ENCODE assay signal across 25 mouse cellular contexts in the genomic region with DNA sequence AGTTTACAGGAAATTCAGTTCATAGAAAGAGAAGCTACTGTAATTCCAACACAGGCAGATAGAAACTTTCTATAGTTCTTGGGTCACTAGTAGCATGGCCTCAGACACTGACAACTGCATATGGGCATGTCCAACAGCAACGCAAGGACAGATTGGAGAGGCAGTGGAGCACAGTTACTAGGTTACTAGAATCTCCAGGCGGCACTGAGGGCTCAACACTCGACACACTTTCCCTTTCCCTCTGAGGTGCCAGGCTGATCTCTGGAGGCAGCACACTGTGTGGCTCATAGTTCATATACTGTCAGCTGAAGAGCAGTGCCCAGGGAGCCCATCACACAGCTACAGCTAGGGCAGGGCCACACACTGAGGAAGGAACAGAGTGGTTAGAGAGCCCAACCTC.
DNase-seq lines count a peak whose midpoint lies in the region; ATAC-seq lines count a peak whose summit lies in the region.
"Had no signal": no experiment of that assay in that cellular context is flagged by ENCODE, and none has a peak within 500 bp of the region (broad histone marks: within the 10 kb centered on the region; RNA-seq: fewer than 3 reads in every experiment).

No protein-coding gene starts in this region.

- no peak overlapping the region for H3K27ac ChIP-seq in midbrain, embryonic 11.5 days (ENCODE audit: low read depth, low read length)
- H3K27ac ChIP-seq in midbrain, embryonic 10.5 days (replicated peaks), result no peak overlapping the region
- H3K27ac ChIP-seq: embryonic facial prominence, embryonic 13.5 days; embryonic facial prominence, embryonic 15.5 days; forebrain, embryonic 10.5 days; forebrain, embryonic 12.5 days had no signal

- no peaks in the 10 kb centered on the region for H3K36me3 ChIP-seq in midbrain, embryonic 11.5 days (ENCODE audit: control insufficient read depth, insufficient read depth, low read length)
- no peaks in the 10 kb centered on the region for H3K36me3 ChIP-seq in midbrain, embryonic 10.5 days
- H3K36me3 ChIP-seq: embryonic facial prominence, embryonic 13.5 days; embryonic facial prominence, embryonic 15.5 days; forebrain, embryonic 10.5 days; forebrain, embryonic 12.5 days; G1E had no signal

- H3K9me3 ChIP-seq in midbrain, embryonic 11.5 days (ENCODE audit: control insufficient read depth, low read length), result no peaks in the 10 kb centered on the region
- H3K9me3 ChIP-seq in midbrain, embryonic 10.5 days (replicated peaks), result no peaks in the 10 kb centered on the region
- H3K9me3 ChIP-seq: embryonic facial prominence, embryonic 13.5 days; embryonic facial prominence, embryonic 15.5 days; forebrain, embryonic 10.5 days; forebrain, embryonic 12.5 days; G1E had no signal

- ATAC-seq in midbrain, embryonic 11.5 days (ENCODE audit: low FRiP score), result no peak
- ATAC-seq: forebrain, embryonic 14.5 days; forebrain, embryonic 16.5 days; Patski had no signal

- H3K9ac ChIP-seq in midbrain, embryonic 11.5 days (ENCODE audit: low read length), result no peak overlapping the region
- H3K9ac ChIP-seq: embryonic facial prominence, embryonic 13.5 days; embryonic facial prominence, embryonic 15.5 days; forebrain, embryonic 12.5 days had no signal

- no peaks in the 10 kb centered on the region for H3K4me1 ChIP-seq in midbrain, embryonic 11.5 days (ENCODE audit: control insufficient read depth, insufficient read depth, low read length)
- H3K4me1 ChIP-seq in midbrain, embryonic 10.5 days, result no peaks in the 10 kb centered on the region
- H3K4me1 ChIP-seq: embryonic facial prominence, embryonic 15.5 days; forebrain, embryonic 10.5 days; forebrain, embryonic 12.5 days had no signal

- no peak overlapping the region for H3K4me2 ChIP-seq in midbrain, embryonic 11.5 days
- H3K4me2 ChIP-seq: embryonic facial prominence, embryonic 13.5 days; embryonic facial prominence, embryonic 15.5 days; forebrain, embryonic 12.5 days had no signal

- WGBS in midbrain, embryonic 11.5 days, result 97% methylated on average over 3 of the region's 3 CpGs
- 90% methylated on average over 3 of the region's 3 CpGs for WGBS in midbrain, embryonic 10.5 days

- H3K4me3 ChIP-seq in midbrain, embryonic 11.5 days (ENCODE audit: low read depth, low read length), result no peak overlapping the region
- H3K4me3 ChIP-seq in midbrain, embryonic 10.5 days, result no peak overlapping the region
- H3K4me3 ChIP-seq: embryonic facial prominence, embryonic 13.5 days; embryonic facial prominence, embryonic 15.5 days; erythroblast, embryonic 14.5 days; forebrain, embryonic 10.5 days; forebrain, embryonic 12.5 days had no signal

- no peaks in the 10 kb centered on the region for H3K27me3 ChIP-seq in midbrain, embryonic 11.5 days (ENCODE audit: control insufficient read depth, insufficient read depth, low read length)
- H3K27me3 ChIP-seq in midbrain, embryonic 10.5 days (ENCODE audit: low read depth, poor library complexity, severe bottlenecking), result no peaks in the 10 kb centered on the region
- H3K27me3 ChIP-seq: embryonic facial prominence, embryonic 13.5 days; embryonic facial prominence, embryonic 15.5 days; forebrain, embryonic 12.5 days; Patski had no signal

- peak; percentile 71 for DNase-seq in heart, adult 11 months
- DNase-seq in heart, adult 9 months (ENCODE audit: low spot score in 2 of 2), result no peak
- peak; percentile 53 for DNase-seq in midbrain, embryonic 11.5 days (ENCODE audit: low spot score, missing footprints)
- no peak for DNase-seq in midbrain, embryonic 10.5 days (ENCODE audit: low spot score)
- DNase-seq in ZHBTc4 (ENCODE audit: low read depth, low spot score), result peak; percentile 18
- no peak for DNase-seq in cerebellum, postnatal 10 days
- DNase-seq in cerebellum, adult 11-12 months, result no peak
- DNase-seq: adrenal gland, adult 8-10 months; adrenal gland, postnatal 14 days; adrenal gland, postnatal 36 days; cerebellum, adult 11 months; cerebellum, adult 2 months; cerebellum, adult 9-10 months; cerebellum, postnatal 14 days; cerebellum, postnatal 36 days; embryo, embryonic 11 days had no signal

Comparison
In these comparisons a context has a peak if more than half of its experiments do, and no peak if none do; other contexts are left out.
1. DNase-seq: peak in heart, adult 11 months (single experiment), midbrain, embryonic 11.5 days (single experiment) and ZHBTc4 (single experiment); none in heart, adult 9 months (0 of 2), midbrain, embryonic 10.5 days (single experiment), cerebellum, postnatal 10 days (0 of 2) and cerebellum, adult 11-12 months (single experiment).